Mouse (Mus musculus): ENCODE measurements around the gene Tgfb3. TPM values are rescaled to one million over a fixed set of nuclear protein-coding genes. Genes with fewer than 3 reads are reported as not detected.

Gene Tgfb3
- 27.1 and 31.1 TPM in 2 replicates for polyA plus RNA-seq (2015; fragmentation: Nextera tagmentation; extraction: Ambion mirVana)

DNA sequence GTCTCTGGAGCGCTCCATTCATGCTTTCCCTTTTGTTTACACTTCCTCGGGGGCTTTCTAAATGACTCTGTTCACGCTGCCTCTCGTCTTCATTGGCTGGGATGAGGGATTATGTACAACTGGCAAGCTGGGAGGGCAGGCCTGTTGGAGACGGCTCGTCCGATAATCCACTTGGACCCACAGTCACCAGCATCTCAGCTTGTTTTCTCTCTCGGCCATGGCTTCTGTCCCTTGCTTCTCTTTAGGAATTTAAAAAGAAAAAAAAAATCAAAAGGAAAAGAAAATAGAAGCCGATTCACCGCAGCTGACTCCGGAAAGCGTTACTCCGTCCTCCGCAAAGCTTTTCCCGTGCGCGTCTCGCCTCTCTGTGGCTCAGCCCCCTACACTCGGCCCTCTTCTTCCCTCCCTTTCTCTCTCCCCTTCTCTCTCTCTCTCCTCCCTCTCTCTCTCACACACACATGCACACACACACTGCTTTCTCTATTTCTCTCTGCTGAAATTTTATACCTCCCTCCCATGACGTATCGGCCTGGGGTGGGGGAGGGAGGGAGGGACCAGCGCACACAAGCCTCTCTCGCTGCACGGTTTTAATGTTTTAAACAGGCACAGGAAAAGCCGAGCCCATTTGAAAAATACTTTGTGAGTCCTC, at the start of gene Tgfb3:
Gene Tgfb3 (minus strand): TSS at position 489 of the 649 bp plus-strand sequence.
- peaks cover 42% of the 10 kb centered on the region for H3K4me1 ChIP-seq
- peak within 1 kb of the TSS; percentile 82 for H3K4me2 ChIP-seq
- peak within 1 kb of the TSS; percentile 55 for H3K4me3 ChIP-seq (replicated peaks)
- peak; percentile 79 for ATAC-seq (replicated peaks; ENCODE audit: low FRiP score)
- under 1% methylated on average over 25 of the region's 25 CpGs for WGBS
- H3K9ac ChIP-seq, result peak within 1 kb of the TSS; percentile 63
- H3K9me3 ChIP-seq (replicated peaks), result no peaks in the 10 kb centered on the region
- peaks cover 14% of the 10 kb centered on the region; the same call in 1 of the 2 replicates for H3K27me3 ChIP-seq
- H3K27ac ChIP-seq, result peak within 1 kb of the TSS; percentile 92
- H3K36me3 ChIP-seq, result no peaks in the 10 kb centered on the region

DNA sequence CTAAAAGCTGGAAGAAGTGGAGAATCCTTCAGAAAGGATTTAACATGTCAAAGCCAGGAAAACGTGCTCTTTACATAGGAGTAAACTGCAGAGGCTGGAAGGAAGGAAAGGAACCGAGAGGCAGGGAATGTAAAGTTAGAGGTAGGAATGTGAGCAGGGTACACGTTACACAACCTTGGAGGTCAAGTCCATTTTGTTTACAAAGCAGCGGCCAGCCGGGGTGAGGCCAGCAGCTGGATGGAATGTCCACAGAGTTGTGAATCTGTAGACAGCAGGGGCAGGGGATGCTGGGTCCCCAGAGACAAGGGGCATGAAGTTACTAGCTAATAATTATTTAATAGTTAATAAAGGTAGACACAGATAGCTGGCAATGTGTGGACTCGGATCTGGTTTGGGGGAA, 49.3 kb upstream of the Tgfb3 start:
- Histone ChIP-seq H3K27ac (no peak overlapping the region), H3K4me2 (no peak overlapping the region), H3K9ac (no peak overlapping the region), H3K9me3 (replicated peaks) (no peaks in the 10 kb centered on the region), H3K27me3 (no peaks in the 10 kb centered on the region), H3K4me3 (replicated peaks) (no peak overlapping the region), H3K36me3 (no peaks in the 10 kb centered on the region), H3K4me1 (0 out of 2 replicates have a peak, but pooled peaks cover 4% of the 10 kb centered on the region)
- no peak for ATAC-seq (replicated peaks; ENCODE audit: low FRiP score)
- 35% methylated on average over 6 of the region's 6 CpGs for WGBS

DNA sequence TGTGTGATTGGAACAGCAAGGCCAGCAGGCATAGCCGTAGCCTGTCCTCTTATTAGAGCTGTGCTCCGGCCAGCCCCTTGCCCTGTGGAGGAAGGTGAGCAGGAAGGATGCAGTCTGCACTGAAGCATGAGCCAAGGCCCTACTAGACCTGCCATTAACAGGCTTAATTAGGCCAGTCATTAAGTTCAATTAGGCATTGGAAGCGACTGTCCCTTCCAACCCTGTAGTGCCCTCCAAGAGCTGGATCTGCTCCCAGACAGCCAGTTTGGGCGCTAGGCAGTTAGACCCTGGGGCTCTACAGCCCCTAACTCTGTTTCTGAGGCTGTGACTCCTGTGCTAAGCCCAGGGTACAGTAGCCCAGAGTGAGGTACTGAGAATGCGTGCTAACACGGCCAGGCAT, 45.2 kb upstream of the Tgfb3 start:
- H3K4me2 ChIP-seq, result no peak overlapping the region
- no peaks in the 10 kb centered on the region for H3K4me1 ChIP-seq
- H3K4me3 ChIP-seq (replicated peaks), result no peak overlapping the region
- H3K27ac ChIP-seq, result no peak overlapping the region
- ATAC-seq (replicated peaks; ENCODE audit: low FRiP score), result no peak
- no peaks in the 10 kb centered on the region for H3K27me3 ChIP-seq
- WGBS, result 76% methylated on average over 6 of the region's 6 CpGs
- H3K9ac ChIP-seq, result no peak overlapping the region
- H3K9me3 ChIP-seq (replicated peaks), result no peaks in the 10 kb centered on the region
- H3K36me3 ChIP-seq, result no peaks in the 10 kb centered on the region

DNA sequence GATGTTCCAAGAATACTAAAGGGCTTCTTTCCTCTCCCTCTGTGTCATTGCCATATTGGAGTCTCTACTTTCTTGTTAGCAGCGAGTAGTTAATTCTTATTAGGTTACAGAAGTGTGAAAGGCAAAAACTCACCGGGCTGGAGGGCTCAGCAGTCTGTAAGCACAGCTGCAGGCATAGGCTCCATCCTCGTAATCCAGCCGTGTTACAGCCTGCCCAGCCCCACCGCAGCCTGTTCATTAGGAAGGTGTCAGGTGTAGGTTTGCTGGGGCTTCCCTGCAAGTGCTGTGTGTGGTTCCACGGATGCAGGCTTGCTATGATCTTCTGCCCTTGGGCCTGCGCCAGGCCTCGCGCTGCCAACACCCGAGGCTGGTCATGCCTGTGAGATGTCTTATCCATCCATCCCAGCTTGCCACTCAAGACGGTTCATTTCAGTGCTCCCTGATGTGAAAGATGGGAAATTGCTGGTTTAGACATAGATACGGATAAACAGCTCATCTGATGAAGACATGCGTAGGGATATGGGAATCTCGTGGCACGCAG, 37.5 kb upstream of the Tgfb3 start:
- WGBS, result 83% methylated on average over 15 of the region's 15 CpGs
- H3K4me3 ChIP-seq (replicated peaks), result no peak overlapping the region
- no peaks in the 10 kb centered on the region; the same call in 1 of the 2 replicates for H3K27me3 ChIP-seq
- no peaks in the 10 kb centered on the region for H3K9me3 ChIP-seq (replicated peaks)
- H3K9ac ChIP-seq, result no peak overlapping the region
- ATAC-seq (replicated peaks; ENCODE audit: low FRiP score), result no peak
- H3K4me1 ChIP-seq, result no peaks in the 10 kb centered on the region
- no peak overlapping the region for H3K27ac ChIP-seq
- no peak overlapping the region for H3K4me2 ChIP-seq
- peaks cover 6% of the 10 kb centered on the region; the same call in 1 of the 2 replicates for H3K36me3 ChIP-seq

DNA sequence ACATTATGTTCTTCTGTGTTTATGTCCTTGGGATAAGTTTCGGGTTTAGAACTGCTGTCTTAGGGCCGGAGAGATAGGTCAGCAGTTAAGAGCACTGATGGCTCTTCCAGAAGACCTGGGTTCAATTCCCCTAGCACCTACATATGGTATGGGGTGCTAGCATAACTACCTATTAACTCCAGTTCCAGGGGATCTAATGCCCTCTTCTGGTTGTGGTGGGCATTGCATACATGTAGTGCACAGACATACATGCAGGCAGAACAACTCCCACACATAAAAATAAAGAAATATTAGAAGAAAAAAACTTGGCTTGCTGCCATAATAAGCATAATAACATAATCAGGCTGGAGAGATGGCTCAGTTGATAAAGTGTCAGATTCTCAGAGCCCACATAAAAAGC, 31.8 kb upstream of the Tgfb3 start:
- no peak overlapping the region for H3K4me3 ChIP-seq (replicated peaks)
- no peak overlapping the region for H3K4me2 ChIP-seq
- peaks cover 6% of the 10 kb centered on the region; the same call in 1 of the 2 replicates for H3K36me3 ChIP-seq
- no peak for ATAC-seq (replicated peaks; ENCODE audit: low FRiP score)
- no peaks in the 10 kb centered on the region for H3K27me3 ChIP-seq
- no peak overlapping the region for H3K27ac ChIP-seq
- 0 out of 2 replicates have a peak, but pooled peaks cover 5% of the 10 kb centered on the region for H3K4me1 ChIP-seq
- no peak overlapping the region for H3K9ac ChIP-seq
- H3K9me3 ChIP-seq (replicated peaks), result no peaks in the 10 kb centered on the region
- WGBS, result 97% methylated on average over 2 of the region's 2 CpGs

DNA sequence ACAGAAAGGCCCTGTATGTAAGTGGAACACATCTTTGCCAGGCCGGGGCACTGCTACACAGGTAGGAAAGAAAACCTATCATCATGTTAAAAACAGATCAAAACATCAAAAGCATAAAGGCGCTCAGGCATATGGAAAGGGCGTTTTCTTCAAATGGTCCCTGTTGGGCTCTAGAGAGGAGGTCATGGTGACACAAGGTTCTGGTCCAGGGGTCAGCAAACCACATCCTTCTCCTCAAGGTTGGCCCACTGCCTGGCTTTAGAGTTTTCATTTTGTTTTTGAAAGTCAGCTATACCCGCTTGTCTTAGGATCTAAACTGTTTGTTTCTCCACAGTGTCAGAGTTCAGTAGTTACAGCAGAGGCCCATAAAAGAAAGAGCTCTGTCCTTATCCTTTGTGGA, 30.7 kb upstream of the Tgfb3 start:
- Histone ChIP-seq H3K36me3 (peaks cover 6% of the 10 kb centered on the region; the same call in 1 of the 2 replicates), H3K9me3 (replicated peaks) (no peaks in the 10 kb centered on the region), H3K27me3 (no peaks in the 10 kb centered on the region), H3K4me1 (peaks cover 14% of the 10 kb centered on the region), H3K27ac (no peak overlapping the region), H3K9ac (no peak overlapping the region), H3K4me2 (no peak overlapping the region), H3K4me3 (replicated peaks) (no peak overlapping the region)
- 57% methylated on average over 4 of the region's 4 CpGs for WGBS
- ATAC-seq (replicated peaks; ENCODE audit: low FRiP score), result no peak

DNA sequence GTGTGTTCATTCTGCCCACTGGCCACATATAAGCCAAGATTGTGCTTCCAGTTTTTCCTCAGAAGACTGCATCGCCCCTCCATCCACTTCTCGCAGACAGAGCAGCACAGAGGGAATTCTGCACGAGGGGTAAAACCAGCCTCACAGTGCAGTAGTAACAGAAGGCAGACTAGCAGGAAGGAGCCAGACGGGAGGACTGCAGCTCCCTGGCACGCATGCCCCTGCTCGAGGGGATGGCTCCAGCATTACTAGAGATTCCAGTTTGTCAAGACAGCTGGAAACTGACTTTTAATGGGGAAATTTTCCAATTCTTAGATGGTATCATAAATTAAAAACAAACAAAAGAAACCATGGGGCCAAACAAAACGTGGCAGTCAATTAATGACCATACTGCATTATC, 28.8 kb upstream of the Tgfb3 start:
- Histone ChIP-seq H3K27ac (no peak overlapping the region), H3K9ac (no peak overlapping the region), H3K4me3 (replicated peaks) (no peak overlapping the region), H3K36me3 (peaks cover 6% of the 10 kb centered on the region; the same call in 1 of the 2 replicates), H3K27me3 (no peaks in the 10 kb centered on the region), H3K4me1 (peaks cover 26% of the 10 kb centered on the region), H3K9me3 (replicated peaks) (no peaks in the 10 kb centered on the region), H3K4me2 (no peak overlapping the region)
- no peak for ATAC-seq (replicated peaks; ENCODE audit: low FRiP score)
- 73% methylated on average over 7 of the region's 7 CpGs for WGBS

DNA sequence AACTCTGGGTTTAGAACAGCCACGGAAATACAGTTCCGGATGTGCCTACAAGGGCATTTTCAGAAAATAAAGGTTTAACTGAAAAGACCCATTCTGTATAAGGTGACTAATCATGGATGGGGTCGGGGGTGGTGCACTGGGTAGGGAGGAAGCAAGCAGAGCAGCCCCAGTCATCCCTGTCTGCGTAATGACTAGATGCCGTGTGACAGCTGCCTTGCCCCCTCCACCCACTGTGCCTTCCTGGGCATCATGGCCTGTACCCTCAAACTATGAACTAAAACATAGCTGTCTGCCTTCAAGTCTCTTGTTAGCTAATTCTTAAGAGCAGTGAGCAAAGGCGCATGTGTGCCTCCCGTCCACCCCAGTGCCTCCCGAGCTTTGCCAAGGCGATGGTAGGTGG, 27.2 kb upstream of the Tgfb3 start:
- 81% methylated on average over 9 of the region's 9 CpGs for WGBS
- Histone ChIP-seq H3K36me3 (no peaks in the 10 kb centered on the region), H3K27ac (no peak overlapping the region), H3K27me3 (no peaks in the 10 kb centered on the region), H3K4me1 (peaks cover 26% of the 10 kb centered on the region), H3K9ac (no peak overlapping the region), H3K4me3 (replicated peaks) (no peak overlapping the region), H3K9me3 (replicated peaks) (no peaks in the 10 kb centered on the region), H3K4me2 (no peak overlapping the region)
- no peak for ATAC-seq (replicated peaks; ENCODE audit: low FRiP score)

DNA sequence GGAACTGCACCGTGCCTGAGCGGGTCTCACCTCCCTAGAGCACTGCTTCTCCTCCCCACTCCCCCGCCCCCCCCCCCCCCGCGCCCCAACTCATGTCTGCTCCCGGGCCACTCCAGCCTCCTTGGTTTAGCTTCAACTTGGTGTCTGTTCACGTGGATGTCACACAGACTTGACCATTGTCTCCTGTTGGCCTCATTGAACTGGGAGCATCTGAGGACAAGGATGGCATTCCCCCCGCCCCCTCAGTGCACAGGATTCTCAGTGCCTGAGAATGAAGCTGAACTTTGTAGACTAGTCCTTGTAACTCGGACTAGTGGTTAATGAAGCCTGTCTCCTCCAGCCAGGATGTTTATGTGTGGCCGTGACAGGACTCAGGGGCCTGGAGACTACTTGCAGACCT, 26.7 kb upstream of the Tgfb3 start:
- peaks cover 26% of the 10 kb centered on the region for H3K4me1 ChIP-seq
- no peak overlapping the region for H3K4me2 ChIP-seq
- no peak overlapping the region for H3K9ac ChIP-seq
- 0 out of 2 replicates have a peak, but pooled peaks have one; percentile 27 for ATAC-seq (replicated peaks; ENCODE audit: low FRiP score)
- H3K36me3 ChIP-seq, result no peaks in the 10 kb centered on the region
- WGBS, result 58% methylated on average over 9 of the region's 10 CpGs
- no peaks in the 10 kb centered on the region for H3K9me3 ChIP-seq (replicated peaks)
- H3K27ac ChIP-seq, result no peak overlapping the region
- H3K4me3 ChIP-seq (replicated peaks), result no peak overlapping the region
- H3K27me3 ChIP-seq, result no peaks in the 10 kb centered on the region

DNA sequence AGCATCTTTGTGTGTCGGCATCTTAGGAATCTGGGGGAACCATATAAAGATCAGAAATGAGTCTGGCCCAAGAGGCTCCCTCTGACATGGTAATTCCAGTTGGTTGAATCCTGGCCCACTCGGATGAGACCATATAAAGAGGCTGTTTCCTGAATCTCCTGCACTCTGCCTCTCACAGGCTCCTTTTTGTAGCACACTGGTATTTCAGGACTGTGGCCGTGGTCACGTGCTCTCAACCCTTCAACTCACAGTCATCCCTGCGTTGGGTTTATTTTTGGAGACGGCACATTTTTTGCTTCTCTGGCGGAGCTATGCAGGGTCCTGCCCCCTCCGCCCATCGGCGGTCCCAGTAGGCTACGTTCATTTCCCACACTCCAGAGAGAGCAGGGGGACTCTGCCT, 25.5 kb upstream of the Tgfb3 start:
- Histone ChIP-seq H3K4me2 (no peak overlapping the region), H3K4me3 (replicated peaks) (no peak overlapping the region), H3K9me3 (replicated peaks) (no peaks in the 10 kb centered on the region), H3K27ac (peak overlapping the region; percentile 34; the same call in 1 of the 2 replicates), H3K4me1 (peaks cover 26% of the 10 kb centered on the region), H3K36me3 (no peaks in the 10 kb centered on the region), H3K27me3 (no peaks in the 10 kb centered on the region), H3K9ac (no peak overlapping the region)
- 65% methylated on average over 11 of the region's 11 CpGs for WGBS
- ATAC-seq (replicated peaks; ENCODE audit: low FRiP score), result no peak

DNA sequence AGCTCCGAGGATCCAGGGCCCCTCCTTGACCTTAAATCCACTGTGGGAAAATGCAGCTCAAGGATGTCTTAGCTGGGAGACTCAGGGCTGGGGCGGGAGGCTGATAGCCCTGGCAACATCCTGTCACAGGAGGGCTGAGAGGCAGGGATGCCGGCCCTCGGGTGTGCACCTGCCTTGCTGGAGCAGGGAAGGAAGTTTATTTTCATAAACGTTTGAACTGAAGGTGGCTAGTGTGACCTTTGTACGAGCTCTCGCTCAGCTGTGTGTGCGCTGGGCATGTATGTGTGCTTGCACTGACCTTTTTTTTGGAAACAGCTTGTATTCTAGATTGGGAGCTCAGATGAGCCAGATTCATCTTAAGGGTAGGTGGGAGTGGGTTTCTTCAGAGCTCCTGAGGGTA, 25.0 kb upstream of the Tgfb3 start:
- no peak overlapping the region for H3K4me3 ChIP-seq (replicated peaks)
- no peaks in the 10 kb centered on the region for H3K36me3 ChIP-seq
- peaks cover 26% of the 10 kb centered on the region for H3K4me1 ChIP-seq
- WGBS, result 42% methylated on average over 8 of the region's 8 CpGs
- H3K4me2 ChIP-seq, result no peak overlapping the region
- H3K9me3 ChIP-seq (replicated peaks), result no peaks in the 10 kb centered on the region
- no peak overlapping the region for H3K9ac ChIP-seq
- no peak for ATAC-seq (replicated peaks; ENCODE audit: low FRiP score)
- no peaks in the 10 kb centered on the region for H3K27me3 ChIP-seq
- H3K27ac ChIP-seq, result peak overlapping the region; percentile 34; the same call in 1 of the 2 replicates

DNA sequence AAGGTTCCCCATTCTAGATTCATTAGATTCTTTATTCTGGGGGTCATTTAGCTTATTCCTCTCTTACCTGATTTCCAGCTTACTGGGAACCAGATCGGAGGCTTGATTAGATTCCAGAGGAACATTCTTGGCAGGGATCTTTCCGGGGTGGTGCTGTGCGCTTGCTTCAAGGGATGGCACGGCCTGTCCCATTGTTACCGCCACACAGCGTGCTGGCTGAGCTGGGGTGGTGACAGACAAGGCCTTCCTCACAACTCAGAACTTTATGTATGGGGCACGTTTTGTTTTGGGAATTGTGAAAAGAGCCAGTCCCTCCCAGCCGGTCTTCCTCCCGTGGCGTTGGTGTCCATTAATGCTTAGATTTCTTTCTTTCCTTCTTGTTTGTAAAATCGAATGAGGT, 24.6 kb upstream of the Tgfb3 start:
- Histone ChIP-seq H3K9me3 (replicated peaks) (no peaks in the 10 kb centered on the region), H3K27ac (0 out of 2 replicates have a peak overlapping the region, but pooled peaks have one; percentile 34), H3K4me3 (replicated peaks) (no peak overlapping the region), H3K4me1 (peaks cover 26% of the 10 kb centered on the region), H3K4me2 (no peak overlapping the region), H3K27me3 (no peaks in the 10 kb centered on the region), H3K36me3 (no peaks in the 10 kb centered on the region), H3K9ac (no peak overlapping the region)
- 79% methylated on average over 11 of the region's 11 CpGs for WGBS
- ATAC-seq (replicated peaks; ENCODE audit: low FRiP score), result no peak

Data from kidney, embryonic 15.5 days (tissue).